Mouse (Mus musculus) forebrain, embryonic 13.5 days (tissue): Measurements from ENCODE around the gene Cyp2b10. TPM values are rescaled to one million over a fixed set of nuclear protein-coding genes. Genes with fewer than 3 reads are reported as not detected.

ENCODE experiments used
- ATAC-seq: fragments of 200-750 bp; cut with Nextera tagmentation; 2 replicates; pipeline ENCODE4 v1.8.0; 2017
- H3K27ac ChIP-seq: fragments of 300-500 bp; sonication (generic); 2 replicates; pipeline ENCODE4 v1.5.1; 2015; ENCODE audit warnings: inconsistent platforms, mild to moderate bottlenecking, moderate library complexity
- H3K27me3 ChIP-seq: fragments of 300-500 bp; sonication (generic); 2 replicates; pipeline ENCODE4 v1.6.1; 2015; ENCODE audit warnings: mild to moderate bottlenecking, inconsistent platforms
- H3K36me3 ChIP-seq: fragments of 300-500 bp; sonication (generic); 2 replicates; pipeline ENCODE4 v1.6.1; 2015; ENCODE audit warnings: mild to moderate bottlenecking, inconsistent platforms; ENCODE audit not compliant: poor library complexity, severe bottlenecking
- H3K4me1 ChIP-seq: fragments of 300-500 bp; sonication (generic); 2 replicates; pipeline ENCODE4 v1.6.1; 2015; ENCODE audit warnings: inconsistent platforms
- H3K4me2 ChIP-seq: fragments of 300-500 bp; sonication (generic); 2 replicates; pipeline ENCODE4 v1.6.1; 2015; ENCODE audit warnings: inconsistent platforms, mild to moderate bottlenecking, moderate library complexity
- H3K4me3 ChIP-seq: fragments of 300-500 bp; sonication (generic); 2 replicates; pipeline ENCODE4 v1.5.1; 2015; ENCODE audit warnings: mild to moderate bottlenecking, inconsistent platforms
- H3K9ac ChIP-seq: fragments of 300-500 bp; sonication (generic); 2 replicates; pipeline ENCODE4 v1.6.1; 2015; ENCODE audit warnings: mild to moderate bottlenecking, inconsistent platforms
- H3K9me3 ChIP-seq: fragments of 300-500 bp; sonication (generic); replicated peaks from 2 replicates; pipeline ENCODE4 v1.6.1; 2016; ENCODE audit warnings: inconsistent platforms
- WGBS: fragments of 180-500 bp; shearing (Covaris S2); methylation state at CpG from one replicate; pipeline ENCODE4 v1.1.7; 2015; 5-methylcytosine and 5-hydroxymethylcytosine counted together
- polyA plus RNA-seq: library from polyadenylated mRNA; unstranded; fragments of >200 nt; fragmentation: Nextera tagmentation; extraction: Ambion mirVana; gene quantifications from 2 replicates; pipeline ENCODE4 v1.2.1, GENCODE M21; 2015

Cyp2b10 gene
- polyA plus RNA-seq, 1 experiment from 2014 or later: not detected

DNA sequence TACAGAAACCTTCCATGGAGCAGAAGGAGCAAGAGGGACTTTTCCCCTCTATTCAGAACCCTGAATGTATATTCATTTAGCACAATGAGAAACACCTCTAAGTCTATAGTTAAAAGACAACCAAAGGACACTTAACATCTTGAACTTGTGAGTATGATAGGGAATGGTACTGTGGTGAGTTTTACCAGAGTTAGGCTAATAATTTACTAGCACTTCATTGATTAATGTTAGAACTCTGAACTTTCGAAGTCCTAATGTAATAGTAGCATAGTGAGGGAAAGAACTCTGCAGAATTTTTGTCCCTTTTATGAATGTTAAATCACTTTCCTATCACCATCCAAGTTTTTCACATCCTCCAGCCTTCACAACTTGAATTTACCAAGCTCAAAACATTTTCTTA, 22.0 kb downstream of the Cyp2b10 start:
- WGBS: 77% methylated on average over 1 of the region's 1 CpGs

DNA sequence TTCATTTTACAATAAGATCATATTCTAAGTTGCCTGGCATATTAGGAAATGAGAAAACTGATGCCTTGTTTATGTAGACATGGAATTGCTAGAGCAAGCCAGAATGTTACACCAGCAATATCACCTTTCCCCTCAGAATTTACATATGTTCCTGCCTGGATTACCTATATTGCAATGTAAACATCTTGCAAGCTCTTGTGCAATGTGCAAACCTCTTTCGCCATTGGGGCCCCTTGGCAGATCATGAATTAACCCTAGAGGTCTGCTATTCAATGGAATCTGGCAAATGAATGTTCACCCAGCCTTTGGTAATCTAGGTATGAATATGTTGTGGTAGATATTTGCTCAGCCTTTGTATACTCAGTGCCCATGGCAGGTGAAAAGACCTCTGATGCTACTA, 47.9 kb downstream of the Cyp2b10 start:
- 66% methylated on average over 1 of the region's 1 CpGs for WGBS
- H3K4me3 ChIP-seq: no peak overlapping the region
- peaks cover 33% of the 10 kb centered on the region for H3K9me3 ChIP-seq
- H3K4me2 ChIP-seq: no peak overlapping the region
- H3K27me3 ChIP-seq: no peaks in the 10 kb centered on the region
- no peak overlapping the region for H3K27ac ChIP-seq
- no peaks in the 10 kb centered on the region for H3K4me1 ChIP-seq
- ATAC-seq: no peak
- H3K9ac ChIP-seq: no peak overlapping the region
- no peaks in the 10 kb centered on the region for H3K36me3 ChIP-seq

More for the DNA sequence above, 22.0 kb downstream of the Cyp2b10 start:
- Histone ChIP-seq H3K27me3 (no peaks in the 10 kb centered on the region), H3K27ac (no peak overlapping the region), H3K9me3 (no peaks in the 10 kb centered on the region), H3K4me1 (no peaks in the 10 kb centered on the region), H3K4me3 (no peak overlapping the region), H3K4me2 (no peak overlapping the region), H3K36me3 (no peaks in the 10 kb centered on the region), H3K9ac (no peak overlapping the region)
- no peak for ATAC-seq

Other genes with a start within 250 kb of the Cyp2b10 start
- gene Bckdha, start 238.6 kb upstream of the Cyp2b10 start, polyA plus RNA-seq: 48.1 and 49.0 TPM in 2 replicates
- gene Exosc5, start 238.5 kb upstream of the Cyp2b10 start, polyA plus RNA-seq: 54.0 and 55.2 TPM in 2 replicates
- 5.2 and 7.5 TPM in 2 replicates for gene Tmem91, start 222.5 kb upstream of the Cyp2b10 start, polyA plus RNA-seq
- gene B9d2, start 216.8 kb upstream of the Cyp2b10 start, polyA plus RNA-seq: 40.2 and 48.4 TPM in 2 replicates
- gene Tgfb1, start 210.6 kb upstream of the Cyp2b10 start, polyA plus RNA-seq: 0.34 and 0.52 TPM in 2 replicates
- gene Ccdc97, start 178.5 kb upstream of the Cyp2b10 start, polyA plus RNA-seq: 26.4 and 27.9 TPM in 2 replicates
- gene Hnrnpul1, start 142.9 kb upstream of the Cyp2b10 start, polyA plus RNA-seq: 60.8 and 65.0 TPM in 2 replicates
- gene Axl, start 108.9 kb upstream of the Cyp2b10 start, polyA plus RNA-seq: 18.1 and 19.4 TPM in 2 replicates
- 0.49 and 0.78 TPM in 2 replicates for gene Cyp2s1, start 80.7 kb upstream of the Cyp2b10 start, polyA plus RNA-seq
- gene Cyp2b13, start 163.9 kb downstream of the Cyp2b10 start, polyA plus RNA-seq: not detected in 2 replicates